In genomic region chr14:45772665-45773277, GRCm38 (mm10) we compare ENCODE assay signal across 8 mouse cellular contexts.
DNase-seq lines count a peak whose midpoint lies in the region; ATAC-seq and TF ChIP-seq lines count a peak whose summit lies in the region.

No protein-coding gene starts in this region.

- no peaks in the 10 kb centered on the region for H3K9me3 ChIP-seq in G1E (replicated peaks)
- H3K9me3 ChIP-seq in forebrain, embryonic 15.5 days: no peaks in the 10 kb centered on the region

- H3K4me3 ChIP-seq in G1E (ENCODE audit: low read depth, low read length): no peak overlapping the region
- 0 out of 2 replicates have a peak overlapping the region, but pooled peaks have one; percentile 16 for H3K4me3 ChIP-seq in forebrain, embryonic 15.5 days

- H3K9ac ChIP-seq in forebrain, embryonic 15.5 days (replicated peaks): peak overlapping the region; percentile 25; the same call in 1 of the 2 replicates

- no peak for ATAC-seq in G1E (ENCODE audit: extremely low read depth, insufficient number of reproducible peaks, low FRiP score, poor library complexity, severe bottlenecking)
- ATAC-seq in forebrain, embryonic 15.5 days (replicated peaks): peak; percentile 87

- no peaks in the 10 kb centered on the region for H3K27me3 ChIP-seq in G1E (ENCODE audit: insufficient read depth, low read length)
- H3K27me3 ChIP-seq in forebrain, embryonic 15.5 days: no peaks in the 10 kb centered on the region

- TF ChIP-seq CTCF in G1E (IDR thresholded peaks at IDR 0.05; ENCODE audit: low read depth, low read length): peak; percentile 39; the same call in 1 of the 2 replicates

- no peaks in the 10 kb centered on the region for H3K36me3 ChIP-seq in G1E (replicated peaks)
- H3K36me3 ChIP-seq in forebrain, embryonic 15.5 days: no peaks in the 10 kb centered on the region

- H3K27ac ChIP-seq in forebrain, embryonic 15.5 days (replicated peaks): no peak overlapping the region

- no peak for DNase-seq in G1E (ENCODE audit: low spot score)
- DNase-seq in c-Kit-positive CD71-positive TER-119-positive erythroid progenitor cells, embryonic 14.5 days (ENCODE audit: low spot score): peak; percentile 9
- DNase-seq in heart, postnatal 25 days (ENCODE audit: low spot score): peak; percentile 18
- peak; percentile 25 to 68 for DNase-seq in layer of hippocampus, adult 18-20 months (ENCODE audit: low spot score in 2 of 2)
- peak; percentile 37 to 43 for DNase-seq in lung, adult 18-20 months
- DNase-seq in ovary, postnatal 36 days (ENCODE audit: low spot score): peak; percentile 61
- DNase-seq in B cell, adult 2 months: no peak

- 12% methylated on average over 19 of the region's 19 CpGs for WGBS in forebrain, embryonic 15.5 days

- peak overlapping the region; percentile 44 for H3K4me2 ChIP-seq in forebrain, embryonic 15.5 days (replicated peaks)

- no peaks in the 10 kb centered on the region for H3K4me1 ChIP-seq in G1E (ENCODE audit: insufficient read depth, low read depth, low read length)
- 0 out of 2 replicates have a peak, but pooled peaks cover 7% of the 10 kb centered on the region for H3K4me1 ChIP-seq in forebrain, embryonic 15.5 days

- intact Hi-C loops in heart, postnatal 25 days (cut with DNase I): loop anchor here (2.0 to 10.0 kb wide), 4 partner anchors 80 to 798 kb away; no protein-coding TSS in a partner anchor

Comparison
In these comparisons a context has a peak if more than half of its experiments do, and no peak if none do; other contexts are left out.
1. DNase-seq: peak in c-Kit-positive CD71-positive TER-119-positive erythroid progenitor cells, embryonic 14.5 days (single experiment), heart, postnatal 25 days (single experiment), layer of hippocampus, adult 18-20 months (2 of 2), lung, adult 18-20 months (2 of 2) and ovary, postnatal 36 days (single experiment); none in G1E (single experiment) and B cell, adult 2 months (0 of 2).